8 mouse cellular contexts compared by ENCODE assay signal in genomic region chr2:167421330-167422149, GRCm38 (mm10). TPM values are rescaled to one million over a fixed set of nuclear protein-coding genes. Genes with fewer than 3 reads are reported as not detected.
DNase-seq lines count a peak whose midpoint lies in the region; ATAC-seq lines count a peak whose summit lies in the region.

TSS of gene Slc9a8 (plus strand) at chr2:167421712.

- peak within 1 kb of the TSS; percentile 79 for H3K4me2 ChIP-seq in hindbrain, embryonic 13.5 days

- H3K9me3 ChIP-seq in hindbrain, embryonic 13.5 days, result no peaks in the 10 kb centered on the region; the same call in 1 of the 2 replicates

- peaks cover 28% of the 10 kb centered on the region for H3K36me3 ChIP-seq in hindbrain, embryonic 13.5 days

- H3K4me1 ChIP-seq in hindbrain, embryonic 13.5 days (replicated peaks), result peaks cover 25% of the 10 kb centered on the region

- WGBS in hindbrain, embryonic 13.5 days, result under 1% methylated on average over 58 of the region's 66 CpGs

- H3K4me3 ChIP-seq in hindbrain, embryonic 13.5 days, result peak within 1 kb of the TSS; percentile 79

- H3K27me3 ChIP-seq in hindbrain, embryonic 13.5 days, result no peaks in the 10 kb centered on the region

- H3K27ac ChIP-seq in hindbrain, embryonic 13.5 days, result peak within 1 kb of the TSS; percentile 100

- ATAC-seq in hindbrain, embryonic 13.5 days (ENCODE audit: low FRiP score), result peak; percentile 97

- peak; percentile 98 for DNase-seq in Muller cell, postnatal 12 days (ENCODE audit: inconsistent ontology term)
- DNase-seq in cerebellum, postnatal 10 days, result peak; percentile 97 to 98
- DNase-seq in frontal cortex, postnatal 14 days (ENCODE audit: low spot score in 2 of 2), result peak; percentile 87 to 89
- DNase-seq in layer of hippocampus, postnatal 25 days (ENCODE audit: extremely low spot score in 1 of 2, low spot score in 1 of 2), result peak; percentile 78 to 91
- DNase-seq in lung, postnatal 25 days (ENCODE audit: low spot score), result peak; percentile 96
- DNase-seq in retina, embryonic 14.5 days (ENCODE audit: low spot score), result peak; percentile 96
- DNase-seq in thymus, postnatal 4 days, result peak; percentile 96

- H3K9ac ChIP-seq in hindbrain, embryonic 13.5 days, result peak within 1 kb of the TSS; percentile 96

RNA-seq across cellular contexts. Expression of gene Slc9a8, which starts in this region (rescaled TPM):
- 21.2 and 22.7 TPM in 2 replicates for polyA plus RNA-seq in hindbrain, embryonic 13.5 days (2015; fragmentation: Nextera tagmentation; extraction: Ambion mirVana)
- total RNA-seq in layer of hippocampus, postnatal 25 days (2021), result 10 to 100 TPM; 25.9 to 35.7 TPM

Comparison
In these comparisons a context has a peak if more than half of its experiments do, and no peak if none do; other contexts are left out.
1. Peak in every context shown above with its lines: DNase-seq, ATAC-seq, H3K4me3 ChIP-seq and H3K27ac ChIP-seq.